Mouse (Mus musculus): Measurements from ENCODE around the gene Noxo1.

GRCm38 (mm10) chr17:24746986-24747385, 51.0 kb downstream of the Noxo1 start:
- TF ChIP-seq CTCF (IDR thresholded peaks at IDR 0.05; ENCODE audit: control insufficient read depth, insufficient read depth, insufficient read length): no peak
- no peak for TF ChIP-seq MYOG (IDR thresholded peaks at IDR 0.05; ENCODE audit: control insufficient read depth, extremely low read depth, insufficient read length)
- no peak for TF ChIP-seq CEBPB (IDR thresholded peaks at IDR 0.05; ENCODE audit: low read depth)
- no peak for TF ChIP-seq USF1 (IDR thresholded peaks at IDR 0.05; ENCODE audit: low read depth)
- TF ChIP-seq MAX (IDR thresholded peaks at IDR 0.05): no peak
- TF ChIP-seq FOSL1 (IDR thresholded peaks at IDR 0.05; ENCODE audit: insufficient read depth, low read length, poor library complexity, severe bottlenecking): no peak

Measured in C2C12 (cell line).